Mouse (Mus musculus) hematopoietic stem cell, adult 5-6 weeks (primary cell): ENCODE measurements around the gene Klk11. TPM values are rescaled to one million over a fixed set of nuclear protein-coding genes. Genes with fewer than 3 reads are reported as not detected.

ENCODE experiments used
- ATAC-seq, 2 experiments: fragments of 125-278 bp in 1 of 2; replicated peaks in 1 of 2; 2 replicates each; pipeline ENCODE4 v1.8.0; 2016 to 2017; ENCODE audit warnings: inconsistent platforms in 2 of 2, mild to moderate bottlenecking in 2 of 2, moderate number of reproducible peaks in 2 of 2, low read depth in 1 of 2, moderate TSS enrichment in 1 of 2; ENCODE audit not compliant: low FRiP score in 2 of 2, poor library complexity in 2 of 2, severe bottlenecking in 2 of 2, insufficient read depth in 1 of 2, low TSS enrichment in 1 of 2
- total RNA-seq: library from RNA; stranded (forward); fragments of 172-1452, 232-1000 nt; gene quantifications from 2 replicates; pipeline ENCODE4 v1.2.3, GENCODE M21; 2017

Gene Klk11
- total RNA-seq, 1 experiment from 2014 or later, result not detected

- peak; percentile 83 to 88 for ATAC-seq
Measured at GRCm38 (mm10) chr7:43782275-43783265, 8.2 kb downstream of the Klk11 start.

DNA sequence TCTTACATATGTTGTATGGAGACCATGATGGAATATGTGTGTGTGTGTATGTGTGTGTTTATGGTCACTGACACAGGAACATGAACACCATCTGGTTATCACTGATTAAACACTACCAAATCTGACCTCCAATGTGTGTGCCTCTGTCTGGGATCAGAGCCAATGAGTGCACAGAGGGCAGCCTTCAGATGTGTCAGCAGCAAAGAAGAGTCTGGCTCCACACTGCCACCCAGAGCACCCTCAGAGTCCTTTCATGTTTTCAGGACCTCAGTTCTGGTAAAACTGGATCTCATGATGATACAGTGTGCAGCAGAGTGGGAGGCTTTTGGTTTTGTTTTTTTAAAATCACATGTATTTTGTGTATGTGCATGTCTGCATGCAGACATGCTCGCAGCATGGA is 10.9 kb downstream of the Klk11 start:
- no peak for ATAC-seq

DNA sequence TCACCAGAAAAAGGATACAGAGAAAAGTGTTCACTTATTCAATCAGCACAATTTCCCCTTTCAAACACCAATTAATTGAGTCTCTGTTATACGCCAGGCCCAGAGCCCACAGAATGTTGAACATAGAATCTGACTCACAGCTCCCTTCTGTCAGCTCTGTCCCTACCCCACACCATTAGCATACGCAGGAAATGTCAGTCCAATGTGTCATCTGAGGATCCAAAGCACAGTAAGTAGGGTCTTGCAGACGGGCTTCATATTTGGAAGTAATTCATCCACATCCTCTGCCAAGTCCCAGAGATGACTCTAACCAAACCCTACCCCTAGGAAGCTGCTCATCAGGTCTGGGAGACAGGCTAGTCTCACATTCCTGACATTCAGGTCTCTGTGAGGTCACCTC is 13.7 kb downstream of the Klk11 start:
- ATAC-seq, result no peak

GRCm38 (mm10) chr7:43789295-43789694 is 14.9 kb downstream of the Klk11 start:
- ATAC-seq, result no peak

DNA sequence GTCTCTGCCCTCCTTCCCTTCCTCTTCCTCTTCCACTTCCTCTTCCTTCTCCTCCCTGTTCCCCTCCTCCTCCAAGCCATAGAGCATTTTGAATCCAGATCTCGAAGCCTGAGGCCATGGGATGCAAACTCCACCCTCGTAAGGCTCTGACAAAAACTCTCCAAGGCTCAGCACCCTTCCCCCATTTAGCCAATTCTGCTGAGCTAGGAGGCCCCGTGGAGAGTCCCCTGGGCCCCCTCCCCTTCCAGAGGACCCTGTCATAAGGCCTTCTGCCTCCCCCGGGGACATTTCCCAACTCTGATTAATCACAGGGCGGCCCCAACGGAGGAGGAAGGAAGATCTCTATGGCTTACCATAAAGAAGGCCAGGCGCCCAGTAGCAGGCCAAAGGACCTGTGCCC is 17.2 kb downstream of the Klk11 start, which contains the start of gene Klk9:
TSS of gene Klk9 (plus strand) at position 301 of the 400 bp plus-strand sequence.
- ATAC-seq, result no peak

DNA sequence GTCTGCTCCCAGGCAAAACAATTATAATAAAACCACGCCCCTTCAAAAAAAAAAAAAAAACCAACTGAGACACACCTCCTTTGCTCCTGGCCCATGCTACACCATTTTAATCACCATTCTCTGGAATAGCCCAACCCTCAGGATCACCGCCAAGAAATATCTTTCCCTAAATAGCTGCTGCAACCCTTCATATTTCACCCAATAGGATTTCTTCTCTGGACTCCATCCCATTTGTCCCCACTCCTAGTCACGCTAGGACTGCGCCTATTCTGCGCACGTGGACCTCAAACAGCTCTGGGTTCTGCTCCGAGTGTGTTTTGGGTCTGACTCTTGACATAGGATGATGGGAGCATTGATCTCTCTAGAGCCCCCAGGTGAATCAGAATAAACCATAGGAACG is 22.0 kb downstream of the Klk11 start:
- no peak for ATAC-seq

DNA sequence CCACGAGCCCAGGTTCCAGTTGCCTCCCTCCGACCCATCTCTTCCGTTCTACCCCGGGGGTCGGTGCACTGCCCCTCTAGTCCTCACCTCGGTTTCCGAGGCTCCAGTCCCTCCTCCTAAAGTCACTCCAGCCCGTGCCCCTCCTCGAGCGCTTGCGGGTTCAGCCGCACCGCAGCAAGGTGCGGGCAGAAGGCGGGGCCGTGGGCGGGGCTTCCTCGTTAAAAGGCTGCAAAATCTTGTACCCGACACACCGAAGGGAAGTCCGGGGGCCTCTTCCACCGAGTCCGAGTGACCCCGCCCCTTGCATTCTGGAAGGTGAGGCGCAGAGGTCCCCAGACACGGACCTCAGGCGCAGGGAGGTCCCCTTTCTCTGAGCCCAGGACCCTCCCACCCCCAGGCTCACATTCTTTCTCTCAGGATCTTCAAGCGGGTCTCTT is 22.9 kb downstream of the Klk11 start, which contains the start of gene Klk8:
TSS of gene Klk8 (plus strand) at position 245 of the 437 bp plus-strand sequence.
- ATAC-seq, result peak; percentile 38 to 53

- peak; percentile 59 to 81 for ATAC-seq
Measured at GRCm38 (mm10) chr7:43797844-43798462, 23.5 kb downstream of the Klk11 start.

- no peak for ATAC-seq
Measured at GRCm38 (mm10) chr7:43799876-43800275, 25.5 kb downstream of the Klk11 start.

- ATAC-seq, result no peak
Measured at GRCm38 (mm10) chr7:43810994-43811393, 36.6 kb downstream of the Klk11 start, which contains the start of gene Klk7. Gene Klk7, plus strand, starts transcription at chr7:43811294.

DNA sequence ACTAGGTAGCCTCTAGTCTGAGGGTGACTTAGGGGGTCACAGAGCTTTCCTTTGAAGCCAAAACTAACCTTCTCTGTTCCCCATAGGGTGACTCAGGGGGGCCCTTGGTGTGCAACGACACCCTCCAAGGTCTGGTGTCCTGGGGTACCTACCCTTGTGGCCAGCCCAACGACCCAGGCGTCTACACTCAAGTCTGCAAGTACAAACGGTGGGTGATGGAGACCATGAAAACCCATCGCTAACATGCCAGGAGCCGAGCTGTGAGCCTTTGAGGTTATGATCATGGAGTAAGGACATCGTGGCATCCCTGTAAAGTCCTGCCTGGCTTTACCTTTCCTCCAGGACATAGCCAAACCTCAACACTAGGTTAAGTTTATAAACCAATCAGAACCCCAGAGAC is 40.8 kb downstream of the Klk11 start:
- no peak for ATAC-seq

- no peak for ATAC-seq
Measured at GRCm38 (mm10) chr7:43816746-43817145, 42.3 kb downstream of the Klk11 start.

DNA sequence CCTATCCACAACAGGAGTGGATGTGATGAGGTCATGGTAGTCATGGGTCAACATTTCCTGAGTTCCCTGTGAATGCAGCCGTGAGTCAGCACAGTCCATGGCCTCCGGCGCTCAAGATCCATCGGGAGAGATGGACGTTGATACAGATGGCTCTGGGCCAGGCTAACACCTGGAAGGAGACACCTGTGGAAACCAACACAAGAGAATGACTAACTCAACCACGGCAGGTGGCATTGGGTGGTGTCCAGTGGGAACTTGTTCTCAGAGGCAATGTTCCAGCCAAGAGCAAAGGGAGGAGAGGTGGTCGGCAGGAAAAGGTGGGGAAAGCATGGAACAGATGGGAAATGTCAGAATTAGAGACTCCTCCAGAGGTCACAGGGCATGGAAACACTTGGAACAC is 47.2 kb downstream of the Klk11 start:
- ATAC-seq, result no peak

GRCm38 (mm10) chr7:43824199-43824598 is 49.8 kb downstream of the Klk11 start, which contains the start of gene Klk6:
Gene Klk6, plus strand, starts transcription at chr7:43824499.
- ATAC-seq, result no peak

DNA sequence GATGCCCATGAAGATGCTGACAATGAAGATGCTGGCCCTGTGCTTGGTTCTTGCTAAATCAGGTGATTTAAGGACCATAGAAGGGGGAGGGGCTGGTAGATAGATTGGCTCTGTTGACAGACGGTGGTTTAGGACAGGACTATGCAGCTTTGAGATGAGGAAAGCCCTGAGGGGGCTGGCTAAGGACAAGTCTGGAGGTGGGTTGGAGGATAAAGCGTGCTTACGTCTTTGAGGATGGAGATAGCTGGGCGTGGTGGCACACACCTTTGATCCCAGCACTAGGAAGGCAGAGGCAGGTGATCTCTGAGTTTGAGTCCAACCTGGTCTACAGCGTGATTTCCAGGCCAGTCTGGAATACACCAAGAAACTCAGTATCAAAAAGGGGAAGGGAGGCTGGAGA is 51.7 kb downstream of the Klk11 start:
- ATAC-seq, result no peak

DNA sequence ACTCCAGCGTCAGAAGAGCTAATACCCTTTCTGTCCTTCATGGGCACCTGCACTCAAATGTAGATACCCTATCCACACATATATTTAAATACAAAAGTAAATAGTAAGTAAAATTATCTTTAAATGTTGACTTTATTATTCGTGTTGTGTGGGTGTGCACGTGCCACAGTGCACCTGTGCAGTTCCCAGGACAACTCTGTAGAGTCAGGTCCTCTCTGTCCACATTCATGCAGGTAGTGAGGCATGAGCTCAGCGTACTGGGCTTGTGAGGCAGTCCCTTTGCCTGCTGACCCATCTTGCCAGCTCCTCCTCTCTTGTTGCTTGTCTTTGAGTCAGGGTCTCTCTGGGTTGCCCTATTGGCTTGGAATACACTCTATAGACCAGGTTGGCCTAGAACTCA is 53.3 kb downstream of the Klk11 start:
- ATAC-seq, result no peak
